Mouse (Mus musculus) brain, embryonic 14.5 days (tissue): ENCODE results near the gene Tmem38b.

Experiments
- CTCF ChIP-seq: fragments of 200-500 bp; IDR thresholded peaks from 2 replicates; pipeline ENCODE4 v1.5.1; 2012; ENCODE audit warnings: inconsistent platforms, mild to moderate bottlenecking, moderate library complexity, borderline replicate concordance; ENCODE audit not compliant: insufficient read depth, insufficient read length; ENCODE audit errors: extremely low read depth
- POLR2A ChIP-seq: fragments of 200-500 bp; IDR thresholded peaks from 2 replicates; pipeline ENCODE4 v1.6.1; 2012; ENCODE audit warnings: mild to moderate bottlenecking, inconsistent platforms, borderline replicate concordance; ENCODE audit not compliant: poor library complexity, insufficient read depth, insufficient read length, severe bottlenecking; ENCODE audit errors: extremely low read depth

DNA sequence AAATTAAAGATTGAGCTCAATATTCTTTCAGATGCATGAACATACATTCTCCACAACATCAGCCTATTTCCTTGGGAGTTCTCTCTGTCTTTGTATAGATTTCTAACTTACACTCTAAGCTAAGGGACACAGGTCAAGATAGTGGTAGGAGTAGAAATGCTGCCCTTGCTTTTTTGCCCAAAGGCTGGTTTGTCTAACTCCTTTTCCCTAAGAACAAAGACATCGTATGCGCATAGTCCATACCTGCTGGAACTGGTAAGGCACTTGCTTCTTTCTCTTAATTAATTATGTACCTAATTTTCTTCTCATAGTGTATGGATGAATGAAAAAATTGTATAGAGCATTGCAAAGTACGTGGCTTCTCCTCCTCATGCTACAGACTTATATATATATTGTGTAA lies 22.5 kb downstream of the Tmem38b start:
- TF ChIP-seq CTCF (no peak), POLR2A (no peak)
